Mouse (Mus musculus): ENCODE measurements around the gene Elovl7. TPM values are rescaled to one million over a fixed set of nuclear protein-coding genes. Genes with fewer than 3 reads are reported as not detected.

Elovl7 gene
- total RNA-seq, 2 experiments from 2014 or later, result 9.5 to 9.6 TPM

- intact Hi-C loops (cut with DNase I), result no loop called here
- DNase-seq (ENCODE audit: low spot score in 2 of 2), result no peak
These were observed 83.3 kb downstream of the Elovl7 start for GRCm38 (mm10) chr13:108297350-108298093.

GRCm38 (mm10) chr13:108298241-108298640 lies 84.0 kb downstream of the Elovl7 start:
- no peak for DNase-seq (ENCODE audit: low spot score in 2 of 2)
- intact Hi-C loops (cut with DNase I), result no loop called here

GRCm38 (mm10) chr13:108300346-108300950 lies 86.2 kb downstream of the Elovl7 start:
- no peak for DNase-seq (ENCODE audit: low spot score in 2 of 2)
- intact Hi-C loops (cut with DNase I), result no loop called here

- DNase-seq (ENCODE audit: low spot score in 2 of 2), result peak in 1 of 2 experiments; percentile 53
- intact Hi-C loops (cut with DNase I), result no loop called here
These were observed 87.2 kb downstream of the Elovl7 start for GRCm38 (mm10) chr13:108301411-108301810.

GRCm38 (mm10) chr13:108302957-108303675 lies 88.9 kb downstream of the Elovl7 start:
- intact Hi-C loops (cut with DNase I), result no loop called here
- no peak for DNase-seq (ENCODE audit: low spot score in 2 of 2)

- DNase-seq (ENCODE audit: low spot score in 2 of 2), result no peak
- intact Hi-C loops (cut with DNase I), result no loop called here
These were observed 89.6 kb downstream of the Elovl7 start for GRCm38 (mm10) chr13:108303841-108304240.

GRCm38 (mm10) chr13:108304680-108305079 lies 90.5 kb downstream of the Elovl7 start:
- intact Hi-C loops (cut with DNase I), result no loop called here
- no peak for DNase-seq (ENCODE audit: low spot score in 2 of 2)

- intact Hi-C loops (cut with DNase I), result loop anchor here (1.0 kb wide), 1 partner anchor 102 kb away; the partner anchor contains the start of gene Elovl7
- DNase-seq (ENCODE audit: low spot score in 2 of 2), result peak; percentile 93 to 97
These were observed 101.7 kb downstream of the Elovl7 start, which contains the start of gene Depdc1b for GRCm38 (mm10) chr13:108315702-108316486. Gene Depdc1b (plus strand): TSS chr13:108316332.

GRCm38 (mm10) chr13:108316487-108316903 lies 102.3 kb downstream of the Elovl7 start:
- no peak for DNase-seq (ENCODE audit: low spot score in 2 of 2)
- intact Hi-C loops (cut with DNase I), result loop anchor here (1.0 kb wide), 1 partner anchor 102 kb away; the partner anchor contains the start of gene Elovl7

GRCm38 (mm10) chr13:108317414-108317813 lies 103.2 kb downstream of the Elovl7 start:
- DNase-seq (ENCODE audit: low spot score in 2 of 2), result no peak
- intact Hi-C loops (cut with DNase I), result no loop called here

GRCm38 (mm10) chr13:108319028-108319427 lies 104.8 kb downstream of the Elovl7 start:
- intact Hi-C loops (cut with DNase I), result no loop called here
- DNase-seq (ENCODE audit: low spot score in 2 of 2), result no peak

- intact Hi-C loops (cut with DNase I), result no loop called here
- no peak for DNase-seq (ENCODE audit: low spot score in 2 of 2)
These were observed 106.0 kb downstream of the Elovl7 start for GRCm38 (mm10) chr13:108320216-108320615.

- no peak for DNase-seq (ENCODE audit: low spot score in 2 of 2)
- intact Hi-C loops (cut with DNase I), result no loop called here
These were observed 108.3 kb downstream of the Elovl7 start for GRCm38 (mm10) chr13:108322466-108322865.

GRCm38 (mm10) chr13:108323317-108323716 lies 109.1 kb downstream of the Elovl7 start:
- intact Hi-C loops (cut with DNase I), result no loop called here
- no peak for DNase-seq (ENCODE audit: low spot score in 2 of 2)

GRCm38 (mm10) chr13:108323866-108324829 lies 109.9 kb downstream of the Elovl7 start:
- DNase-seq (ENCODE audit: low spot score in 2 of 2), result peak in 1 of 2 experiments; percentile 53
- intact Hi-C loops (cut with DNase I), result no loop called here

GRCm38 (mm10) chr13:108325871-108326270 lies 111.7 kb downstream of the Elovl7 start:
- intact Hi-C loops (cut with DNase I), result no loop called here
- no peak for DNase-seq (ENCODE audit: low spot score in 2 of 2)

GRCm38 (mm10) chr13:108326351-108326750 lies 112.1 kb downstream of the Elovl7 start:
- intact Hi-C loops (cut with DNase I), result no loop called here
- DNase-seq (ENCODE audit: low spot score in 2 of 2), result no peak

- no peak for DNase-seq (ENCODE audit: low spot score in 2 of 2)
- intact Hi-C loops (cut with DNase I), result no loop called here
These were observed 112.8 kb downstream of the Elovl7 start for GRCm38 (mm10) chr13:108327047-108327446.

Data from left cerebral cortex, postnatal 25 days (tissue).